Mouse (Mus musculus): ENCODE measurements around the gene Slc44a3.

The Slc44a3 gene

GRCm38 (mm10) chr3:121561803-121562202 is 29.6 kb upstream of the Slc44a3 start:
- no peak for TF ChIP-seq GATA4 (IDR thresholded peaks at IDR 0.05; ENCODE audit: insufficient replicate concordance, low read length)

- no peak for TF ChIP-seq GATA4 (IDR thresholded peaks at IDR 0.05; ENCODE audit: insufficient replicate concordance, low read length)
Observed at GRCm38 (mm10) chr3:121560115-121560865, 28.1 kb upstream of the Slc44a3 start.

- no peak for TF ChIP-seq GATA4 (IDR thresholded peaks at IDR 0.05; ENCODE audit: insufficient replicate concordance, low read length)
Observed at GRCm38 (mm10) chr3:121559406-121560114, 27.4 kb upstream of the Slc44a3 start.

GRCm38 (mm10) chr3:121558861-121559260 is 26.7 kb upstream of the Slc44a3 start:
- no peak for TF ChIP-seq GATA4 (IDR thresholded peaks at IDR 0.05; ENCODE audit: insufficient replicate concordance, low read length)

GRCm38 (mm10) chr3:121556304-121556703 is 24.1 kb upstream of the Slc44a3 start:
- no peak for TF ChIP-seq GATA4 (IDR thresholded peaks at IDR 0.05; ENCODE audit: insufficient replicate concordance, low read length)

GRCm38 (mm10) chr3:121553294-121553693 is 21.1 kb upstream of the Slc44a3 start:
- no peak for TF ChIP-seq GATA4 (IDR thresholded peaks at IDR 0.05; ENCODE audit: insufficient replicate concordance, low read length)

- no peak for TF ChIP-seq GATA4 (IDR thresholded peaks at IDR 0.05; ENCODE audit: insufficient replicate concordance, low read length)
Observed at GRCm38 (mm10) chr3:121552723-121553122, 20.5 kb upstream of the Slc44a3 start.

- no peak for TF ChIP-seq GATA4 (IDR thresholded peaks at IDR 0.05; ENCODE audit: insufficient replicate concordance, low read length)
Observed at GRCm38 (mm10) chr3:121550370-121550769, 18.2 kb upstream of the Slc44a3 start.

- TF ChIP-seq GATA4 (IDR thresholded peaks at IDR 0.05; ENCODE audit: insufficient replicate concordance, low read length), result no peak
Observed at GRCm38 (mm10) chr3:121547851-121548624, 15.8 kb upstream of the Slc44a3 start.

- TF ChIP-seq GATA4 (IDR thresholded peaks at IDR 0.05; ENCODE audit: insufficient replicate concordance, low read length), result no peak
Observed at GRCm38 (mm10) chr3:121540621-121541020, 8.4 kb upstream of the Slc44a3 start.

GRCm38 (mm10) chr3:121539871-121540431 is 7.7 kb upstream of the Slc44a3 start:
- no peak for TF ChIP-seq GATA4 (IDR thresholded peaks at IDR 0.05; ENCODE audit: insufficient replicate concordance, low read length)

GRCm38 (mm10) chr3:121537996-121538395 is 5.8 kb upstream of the Slc44a3 start:
- TF ChIP-seq GATA4 (IDR thresholded peaks at IDR 0.05; ENCODE audit: insufficient replicate concordance, low read length), result no peak

GRCm38 (mm10) chr3:121536803-121537202 is 4.6 kb upstream of the Slc44a3 start:
- TF ChIP-seq GATA4 (IDR thresholded peaks at IDR 0.05; ENCODE audit: insufficient replicate concordance, low read length), result no peak

GRCm38 (mm10) chr3:121535813-121536504 is 3.8 kb upstream of the Slc44a3 start:
- TF ChIP-seq GATA4 (IDR thresholded peaks at IDR 0.05; ENCODE audit: insufficient replicate concordance, low read length), result no peak

All from liver, adult (tissue).